Comparison of ENCODE assay signal across 21 mouse cellular contexts in the genomic region with DNA sequence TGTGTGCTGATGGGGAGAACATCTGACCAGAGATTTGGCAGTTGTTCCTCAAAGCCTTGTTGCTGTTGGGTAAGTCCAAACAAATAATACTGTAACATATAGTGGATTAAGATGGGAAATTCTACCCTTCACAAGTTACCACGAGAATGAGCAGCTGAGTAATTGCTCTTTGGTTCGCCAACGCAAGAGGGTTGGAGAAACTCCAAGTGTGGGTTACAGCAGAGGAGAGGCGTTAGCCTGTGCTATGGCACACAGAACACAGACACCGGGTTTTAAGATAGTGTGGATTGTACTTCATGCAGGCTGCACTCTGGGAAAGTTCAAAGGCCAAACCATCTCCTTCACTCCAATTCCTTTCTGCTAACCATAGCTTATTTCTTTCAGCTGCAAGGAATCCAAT.
"Had no signal": no experiment of that assay in that cellular context is flagged by ENCODE, and none has a peak within 500 bp of the region (broad histone marks: within the 10 kb centered on the region; RNA-seq: fewer than 3 reads in every experiment).

No protein-coding gene starts in this region.

- ATAC-seq: intestine, embryonic 16.5 days; liver, embryonic 12.5 days had no signal

- H3K9ac ChIP-seq: limb, embryonic 12.5 days; liver, embryonic 12.5 days; liver, embryonic 15.5 days; lung, embryonic 15.5 days; neural tube, embryonic 12.5 days; neural tube, embryonic 15.5 days had no signal

- H3K9me3 ChIP-seq: limb, embryonic 12.5 days; liver, embryonic 12.5 days; liver, embryonic 15.5 days; lung, embryonic 15.5 days; megakaryocyte, embryonic 14.5 days; midbrain, embryonic 10.5 days; neural tube, embryonic 12.5 days; neural tube, embryonic 15.5 days had no signal

- H3K36me3 ChIP-seq: limb, embryonic 12.5 days; lung, embryonic 15.5 days; neural tube, embryonic 12.5 days had no signal

- H3K27ac ChIP-seq: limb, embryonic 12.5 days; liver, embryonic 12.5 days; liver, embryonic 15.5 days; lung, embryonic 15.5 days; midbrain, embryonic 10.5 days; neural tube, embryonic 12.5 days; neural tube, embryonic 15.5 days; stomach, postnatal 0 days had no signal

- H3K4me2 ChIP-seq: limb, embryonic 12.5 days; liver, embryonic 12.5 days; liver, embryonic 15.5 days; lung, embryonic 15.5 days; neural tube, embryonic 12.5 days; neural tube, embryonic 15.5 days had no signal

- DNase-seq: kidney, adult 18-20 months; kidney, adult 9 months; kidney, postnatal 14 days; kidney, postnatal 4 days; liver; lung, adult 18-20 months; lung, postnatal 10 days; lung, postnatal 36 days; midbrain, embryonic 14.5 days; right cerebral cortex, postnatal 4 days; thymus, postnatal 25 days had no signal

- H3K27me3 ChIP-seq: liver, embryonic 12.5 days; liver, embryonic 15.5 days; lung, embryonic 15.5 days; megakaryocyte, embryonic 14.5 days; neural tube, embryonic 12.5 days; neural tube, embryonic 15.5 days had no signal

- H3K4me3 ChIP-seq: limb, embryonic 12.5 days; liver, embryonic 12.5 days; liver, embryonic 15.5 days; lung, embryonic 15.5 days; megakaryocyte, embryonic 14.5 days; midbrain, embryonic 10.5 days; neural tube, embryonic 12.5 days; neural tube, embryonic 15.5 days had no signal

- H3K4me1 ChIP-seq: liver, embryonic 12.5 days; liver, embryonic 15.5 days; lung, embryonic 15.5 days; neural tube, embryonic 15.5 days had no signal
